Mouse (Mus musculus) midbrain, postnatal 0 days (tissue): ENCODE results near the gene Hoxb6. TPM values are rescaled to one million over a fixed set of nuclear protein-coding genes. Genes with fewer than 3 reads are reported as not detected.

Experiments used
- ATAC-seq: fragments of 200-750 bp; cut with Nextera tagmentation; 2 replicates; pipeline ENCODE4 v1.8.0; 2017; ENCODE audit warnings: moderate number of reproducible peaks, mild to moderate bottlenecking, moderate TSS enrichment, moderate library complexity; ENCODE audit not compliant: low FRiP score
- DNase-seq: peaks from one replicate; pipeline ENCODE4 v3.0.0-alpha.2; 2015; ENCODE audit warnings: low spot score
- H3K27ac ChIP-seq: fragments of 300-500 bp; sonication (generic); 2 replicates; pipeline ENCODE4 v1.5.1; 2014; ENCODE audit warnings: low read depth, mild to moderate bottlenecking, low read length, mixed read lengths
- H3K27me3 ChIP-seq: fragments of 300-500 bp; sonication (generic); 2 replicates; pipeline ENCODE4 v1.6.1; 2014; ENCODE audit warnings: low read length, control low read depth, mixed read lengths; ENCODE audit not compliant: insufficient read depth
- H3K36me3 ChIP-seq: fragments of 300-500 bp; sonication (generic); 2 replicates; pipeline ENCODE4 v1.6.1; 2014; ENCODE audit warnings: low read length, control low read depth, mixed read lengths; ENCODE audit not compliant: insufficient read depth
- H3K4me1 ChIP-seq: fragments of 300-500 bp; sonication (generic); 2 replicates; pipeline ENCODE4 v1.6.1; 2014; ENCODE audit warnings: mild to moderate bottlenecking, control low read depth, antibody characterized with exemption, low read length, mixed read lengths; ENCODE audit not compliant: insufficient read depth
- H3K4me2 ChIP-seq: fragments of 300-500 bp; sonication (generic); 2 replicates; pipeline ENCODE4 v1.6.1; 2014; ENCODE audit warnings: low read depth, mild to moderate bottlenecking, low read length, mixed read lengths; ENCODE audit not compliant: poor library complexity, severe bottlenecking
- H3K4me3 ChIP-seq: fragments of 300-500 bp; sonication (generic); 2 replicates; pipeline ENCODE4 v1.5.1; 2014; ENCODE audit warnings: low read depth, mild to moderate bottlenecking, low read length, moderate library complexity
- H3K9ac ChIP-seq: fragments of 300-500 bp; sonication (generic); replicated peaks from 2 replicates; pipeline ENCODE4 v1.6.1; 2014; ENCODE audit warnings: mild to moderate bottlenecking, low read length, moderate library complexity, mixed read lengths; ENCODE audit not compliant: poor library complexity, severe bottlenecking
- H3K9me3 ChIP-seq: fragments of 300-500 bp; sonication (generic); 2 replicates; pipeline ENCODE4 v1.6.1; 2016; ENCODE audit warnings: low read length, control low read depth
- CTCF ChIP-seq: IDR thresholded peaks from 2 replicates; pipeline ENCODE4 v1.5.1; 2016; ENCODE audit warnings: antibody characterized with exemption, mild to moderate bottlenecking
- WGBS: fragments of 180-500 bp; shearing (Covaris S2); extraction: QIAGEN DNeasy Blood & Tissue Kit; methylation state at CpG from one replicate; pipeline ENCODE4 v1.1.7; 2014; 5-methylcytosine and 5-hydroxymethylcytosine counted together
- polyA plus RNA-seq: library from polyadenylated mRNA; unstranded; fragments of >200 nt; fragmentation: Nextera tagmentation; extraction: Ambion mirVana; gene quantifications from 2 replicates; pipeline ENCODE4 v1.2.1, GENCODE M21; 2015
- total RNA-seq: library from RNA; depleted of rRNA; stranded (reverse); fragments of >200 nt; gene quantifications from 2 replicates; pipeline ENCODE4 v1.2.3, GENCODE M21; 2014

Hoxb6 gene
- total and polyA plus RNA-seq, 2 experiments from 2014 or later, result 0.22 TPM; not detected in 1

DNA sequence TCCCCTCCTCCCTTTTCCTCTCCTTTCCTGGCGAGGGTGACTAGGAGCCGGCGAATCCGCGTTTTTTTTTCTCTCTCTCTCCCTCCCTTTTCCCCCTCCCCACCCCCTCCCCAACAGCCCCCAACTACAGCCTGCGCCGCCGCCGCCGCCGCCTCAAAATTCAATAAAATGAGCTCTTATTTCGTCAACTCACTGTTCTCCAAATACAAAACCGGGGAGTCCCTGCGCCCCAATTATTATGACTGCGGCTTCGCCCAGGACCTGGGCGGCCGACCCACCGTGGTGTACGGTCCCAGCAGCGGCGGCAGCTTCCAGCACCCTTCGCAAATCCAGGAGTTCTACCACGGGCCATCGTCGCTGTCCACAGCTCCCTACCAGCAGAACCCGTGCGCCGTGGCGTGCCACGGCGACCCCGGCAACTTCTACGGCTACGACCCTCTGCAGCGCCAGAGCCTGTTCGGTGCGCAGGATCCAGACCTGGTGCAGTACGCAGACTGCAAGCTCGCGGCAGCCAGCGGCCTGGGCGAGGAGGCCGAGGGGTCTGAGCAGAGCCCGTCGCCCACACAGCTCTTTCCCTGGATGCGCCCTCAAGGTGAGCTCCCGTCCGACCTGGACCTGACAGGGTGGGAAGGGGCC is 9.4 kb upstream of the Hoxb6 start:
- under 1% methylated on average over 49 of the region's 49 CpGs for WGBS
- DNase-seq (no peak), ATAC-seq (no peak)
- no peak for TF ChIP-seq CTCF
- H3K4me2 ChIP-seq, result no peak overlapping the region
- H3K27me3 ChIP-seq, result peaks cover 83% of the 10 kb centered on the region
- H3K27ac ChIP-seq, result no peak overlapping the region
- H3K9ac ChIP-seq, result no peak overlapping the region
- H3K36me3 ChIP-seq, result no peaks in the 10 kb centered on the region
- H3K9me3 ChIP-seq, result no peaks in the 10 kb centered on the region
- no peaks in the 10 kb centered on the region for H3K4me1 ChIP-seq
- no peak overlapping the region for H3K4me3 ChIP-seq

DNA sequence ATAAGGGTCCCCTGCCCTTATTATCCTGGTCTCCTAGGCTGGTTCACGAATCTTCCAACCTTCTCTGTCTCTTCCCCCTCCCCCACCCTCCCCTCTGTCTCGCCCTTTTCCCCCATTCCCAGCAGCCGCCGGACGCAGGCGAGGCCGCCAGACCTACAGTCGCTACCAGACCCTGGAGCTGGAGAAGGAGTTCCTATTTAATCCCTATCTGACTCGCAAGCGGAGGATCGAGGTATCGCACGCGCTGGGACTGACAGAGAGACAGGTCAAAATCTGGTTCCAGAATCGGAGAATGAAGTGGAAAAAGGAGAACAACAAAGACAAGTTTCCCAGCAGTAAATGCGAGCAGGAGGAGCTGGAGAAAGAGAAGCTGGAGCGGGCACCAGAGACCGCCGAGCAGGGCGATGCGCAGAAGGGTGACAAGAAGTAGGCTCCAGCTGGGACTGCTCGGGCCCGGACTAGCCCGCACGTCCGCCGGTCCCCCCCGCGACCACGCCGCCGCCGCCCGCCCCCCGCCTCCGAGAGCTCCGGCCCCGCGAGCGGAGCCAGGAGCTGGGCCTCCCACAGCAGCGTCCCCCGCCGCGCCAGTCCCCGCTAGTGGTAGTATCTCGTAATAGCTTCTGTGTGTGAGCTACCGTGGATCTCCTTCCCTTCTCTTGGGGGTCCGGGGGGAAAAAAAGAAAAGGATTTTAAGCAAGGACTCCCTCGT is 8.1 kb upstream of the Hoxb6 start:
- no peak overlapping the region for H3K9ac ChIP-seq
- no peaks in the 10 kb centered on the region for H3K36me3 ChIP-seq
- DNase-seq (peak; percentile 39), ATAC-seq (no peak)
- H3K4me1 ChIP-seq, result no peaks in the 10 kb centered on the region
- no peaks in the 10 kb centered on the region for H3K9me3 ChIP-seq
- H3K4me3 ChIP-seq, result peak overlapping the region; percentile 17; the same call in 1 of the 2 replicates
- no peak overlapping the region for H3K27ac ChIP-seq
- H3K4me2 ChIP-seq, result peak overlapping the region; percentile 43
- TF ChIP-seq CTCF, result no peak
- under 1% methylated on average over 48 of the region's 49 CpGs for WGBS
- H3K27me3 ChIP-seq, result peaks cover 84% of the 10 kb centered on the region

DNA sequence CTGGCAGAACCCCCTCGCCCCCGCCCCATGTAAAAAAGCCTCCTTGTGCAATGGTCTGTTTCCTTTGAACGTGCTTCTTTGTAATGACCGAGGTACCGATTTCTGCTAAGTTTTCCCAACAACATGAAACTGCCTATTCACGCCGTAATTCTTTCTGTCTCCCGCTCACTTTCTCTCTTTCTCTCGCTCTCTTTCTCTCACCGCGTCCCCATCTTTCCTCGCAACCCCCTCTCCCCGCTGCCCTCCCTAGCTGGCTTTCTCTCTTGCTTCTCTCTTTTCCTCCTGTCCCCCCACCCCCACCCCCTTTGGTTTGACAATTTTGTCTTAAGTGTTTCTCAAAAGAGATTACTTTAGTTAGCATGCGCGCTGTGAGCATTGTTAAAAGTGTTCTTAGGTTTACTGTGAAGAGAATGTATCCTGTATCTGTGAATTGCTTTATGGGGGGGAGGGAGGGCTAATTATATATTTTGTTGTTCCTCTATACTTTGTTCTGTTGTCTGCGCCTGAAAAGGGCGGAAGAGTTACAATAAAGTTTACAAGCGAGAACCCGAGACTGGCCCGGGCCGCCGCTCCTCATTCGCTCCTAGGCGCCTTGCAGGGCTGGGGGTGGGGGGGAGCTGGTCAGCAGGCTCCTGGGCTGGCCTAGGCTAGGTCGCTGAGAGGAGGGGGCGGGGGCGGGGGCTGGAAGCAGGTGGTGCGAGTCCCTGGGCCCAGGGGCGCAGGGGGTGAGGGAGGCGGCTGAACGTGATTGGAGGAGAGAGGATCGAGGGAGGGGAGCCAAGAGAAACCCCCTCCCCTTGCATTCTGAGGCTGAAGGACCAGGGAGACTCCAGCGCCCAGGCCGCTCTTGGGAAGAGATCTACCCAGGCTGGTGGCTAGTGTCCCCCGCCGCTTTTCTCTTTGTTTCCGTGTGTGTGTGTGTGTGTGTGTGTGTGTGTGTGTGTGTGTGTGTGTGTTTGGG is 7.2 kb upstream of the Hoxb6 start:
- TF ChIP-seq CTCF, result no peak
- Histone ChIP-seq H3K27ac (no peak overlapping the region), H3K4me1 (no peaks in the 10 kb centered on the region), H3K4me2 (no peak overlapping the region), H3K27me3 (peaks cover 78% of the 10 kb centered on the region), H3K36me3 (no peaks in the 10 kb centered on the region), H3K9ac (no peak overlapping the region), H3K4me3 (no peak overlapping the region), H3K9me3 (no peaks in the 10 kb centered on the region)
- no peak for ATAC-seq
- peak; percentile 47 for DNase-seq
- 1% methylated on average over 35 of the region's 37 CpGs for WGBS

DNA sequence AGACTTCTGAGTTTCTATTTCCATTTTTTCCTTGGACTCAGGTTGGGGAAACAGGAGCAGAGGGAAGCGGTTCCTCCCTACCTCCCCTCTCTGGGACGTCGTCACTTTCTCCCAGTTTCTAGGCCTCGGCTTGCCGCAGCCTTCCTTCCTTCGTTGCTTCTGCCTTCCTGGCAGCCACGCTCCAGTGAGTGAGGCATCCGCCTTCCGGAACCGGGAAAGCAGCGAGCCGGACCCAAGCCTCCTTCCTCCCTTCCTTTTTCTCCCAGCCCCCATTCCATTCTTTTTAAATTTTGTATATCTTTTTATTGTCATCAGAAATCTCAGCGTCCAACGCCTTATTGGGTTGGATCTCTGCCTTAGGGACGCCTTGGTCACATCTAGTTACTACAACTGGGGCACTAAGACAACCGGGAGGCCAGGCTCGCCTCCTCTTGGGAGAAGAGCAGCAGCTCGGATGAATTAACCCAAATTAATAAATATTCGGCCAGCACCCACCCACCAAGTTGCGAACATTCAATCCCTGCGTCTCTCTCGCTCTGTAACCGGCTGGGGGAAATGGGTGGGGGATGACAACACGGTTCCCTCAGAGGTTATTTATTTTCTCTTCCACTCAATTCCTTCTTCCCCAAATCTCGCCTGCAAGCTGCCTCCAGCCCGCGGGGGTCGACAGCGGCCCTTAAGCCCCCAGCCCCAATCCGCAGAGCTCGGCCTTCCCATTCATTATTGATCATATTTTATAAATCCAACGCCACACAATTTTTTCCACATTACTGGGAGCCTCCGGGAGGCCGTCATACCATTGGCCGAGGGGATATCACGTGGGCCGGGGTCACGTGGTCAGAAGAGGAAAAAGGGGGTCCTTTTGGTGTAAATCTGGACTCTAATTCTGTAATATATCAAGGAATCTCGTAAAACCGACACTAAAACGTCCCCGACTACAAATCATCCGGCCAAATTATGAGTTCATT is 6.2 kb upstream of the Hoxb6 start, which contains the start of gene Hoxb7:
TSS of gene Hoxb7 (plus strand) at position 853 of the 968 bp plus-strand sequence.
- Histone ChIP-seq H3K4me1 (no peaks in the 10 kb centered on the region), H3K27ac (no peak within 1 kb of the TSS), H3K36me3 (no peaks in the 10 kb centered on the region), H3K4me3 (peak within 1 kb of the TSS; percentile 9; the same call in 1 of the 2 replicates), H3K9me3 (no peaks in the 10 kb centered on the region), H3K9ac (no peak within 1 kb of the TSS), H3K4me2 (no peak within 1 kb of the TSS), H3K27me3 (peaks cover 81% of the 10 kb centered on the region)
- no peak for TF ChIP-seq CTCF
- 2% methylated on average over 43 of the region's 43 CpGs for WGBS
- no peak for DNase-seq
- no peak for ATAC-seq
